Mouse (Mus musculus): ENCODE measurements around the gene Tbata.

- TF ChIP-seq POLR2A (IDR thresholded peaks at IDR 0.05; ENCODE audit: low read depth, low read length) (no peak), CTCF (IDR thresholded peaks at IDR 0.05; ENCODE audit: extremely low read depth, insufficient read depth, insufficient read length, insufficient replicate concordance) (no peak)
Observed at GRCm38 (mm10) chr10:61158594-61158993, 13.2 kb upstream of the Tbata start.
